Mouse (Mus musculus) left cerebral cortex, adult 9 months (tissue): ENCODE measurements around the gene Bbs2.
"Not testable (repeated sequence)": the region's sequence is repeated elsewhere in the genome, so short reads cannot be mapped to it uniquely, and the experiment has no call there.

Experiments
- DNase-seq, 2 experiments: peaks; one replicate each; pipeline ENCODE4 v3.0.0; 2022; ENCODE audit warnings: low spot score in 2 of 2

Gene Bbs2

GRCm38 (mm10) chr8:94098081-94098974 is at the start of gene Bbs2:
Gene Bbs2, minus strand, starts transcription at chr8:94098928.
- DNase-seq: peak; percentile 99

GRCm38 (mm10) chr8:94148236-94148635 is 49.5 kb upstream of the Bbs2 start:
- DNase-seq: peak in 1 of 2 experiments; percentile 31

- DNase-seq: no peak
Observed at GRCm38 (mm10) chr8:94140266-94140795, 41.6 kb upstream of the Bbs2 start.

GRCm38 (mm10) chr8:94136933-94137332 is 38.2 kb upstream of the Bbs2 start, which contains the start of gene Mt4:
Gene Mt4, plus strand, starts transcription at chr8:94137197.
- no peak for DNase-seq

- DNase-seq: no peak
Observed at GRCm38 (mm10) chr8:94136192-94136591, 37.5 kb upstream of the Bbs2 start.

- DNase-seq: no peak
Observed at GRCm38 (mm10) chr8:94135556-94135955, 36.8 kb upstream of the Bbs2 start.

DNA sequence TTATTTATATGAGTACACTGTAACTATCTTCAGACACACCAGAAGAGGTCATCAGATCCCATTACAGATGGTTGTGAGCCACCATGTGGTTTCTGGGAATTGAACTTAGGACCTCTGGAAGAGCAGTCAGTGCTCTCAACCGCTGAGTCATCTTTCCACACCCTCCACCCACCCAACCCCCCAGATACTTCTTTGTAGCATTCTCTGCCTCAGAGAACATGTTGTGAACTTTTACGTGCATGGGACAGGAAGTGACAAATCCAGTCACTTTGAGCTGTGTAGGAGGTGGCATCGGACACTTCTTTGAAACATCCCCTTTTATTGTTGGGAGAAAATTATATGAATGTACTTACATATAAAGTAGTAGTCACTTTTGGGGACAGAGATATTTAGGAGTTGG is 35.9 kb upstream of the Bbs2 start:
- DNase-seq: not testable (repeated sequence)

DNA sequence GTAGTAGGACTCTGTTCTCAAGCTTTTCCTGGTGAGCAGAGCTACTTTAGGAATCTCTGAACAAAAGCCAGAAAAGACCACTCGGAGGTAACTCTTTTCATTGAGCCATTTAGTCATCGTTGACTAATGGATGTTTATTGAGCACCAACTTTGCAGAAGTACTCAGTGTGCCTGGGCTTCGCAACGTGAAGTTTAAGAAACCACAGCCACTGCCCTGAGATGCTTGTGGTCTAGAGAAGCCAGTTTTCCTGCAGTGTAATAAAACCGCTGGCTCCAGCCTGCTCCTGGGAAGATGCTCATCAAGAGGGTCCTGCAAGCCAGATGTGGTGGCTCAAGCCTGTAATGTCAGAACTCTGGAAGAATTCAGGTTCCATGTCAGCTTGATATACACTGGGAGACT is 33.4 kb upstream of the Bbs2 start:
- DNase-seq: no peak

GRCm38 (mm10) chr8:94130126-94130525 is 31.4 kb upstream of the Bbs2 start:
- DNase-seq: no peak

DNA sequence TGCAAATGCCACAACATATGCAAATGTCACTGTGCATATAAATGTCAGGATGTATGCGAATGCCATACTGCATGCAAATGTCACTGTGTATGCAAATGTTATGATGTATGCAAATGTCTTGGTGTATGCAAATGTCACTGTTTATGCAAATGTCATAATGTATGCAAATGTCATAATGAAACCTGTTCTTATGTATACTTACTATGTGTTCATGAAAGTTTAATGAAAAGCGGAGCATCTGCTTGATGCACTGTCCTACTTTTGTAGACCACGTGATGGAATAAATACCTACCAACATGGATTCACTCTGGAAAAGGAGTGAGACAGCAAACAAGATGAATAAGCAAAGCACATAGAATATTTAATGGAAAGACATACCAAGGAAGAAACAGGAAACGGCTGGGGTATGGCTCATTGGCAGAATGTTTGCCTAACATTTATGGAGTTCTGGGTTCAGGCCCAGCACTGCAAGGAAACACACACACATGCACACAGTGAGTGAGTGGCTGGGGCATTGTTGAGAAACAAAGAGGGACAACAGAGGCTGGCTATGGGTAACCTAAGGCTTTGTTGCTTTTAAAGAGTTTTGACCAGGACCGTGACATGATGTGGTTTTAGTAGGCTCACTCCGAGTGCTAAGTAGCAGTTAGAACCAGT is 30.5 kb upstream of the Bbs2 start:
- DNase-seq: no peak

DNA sequence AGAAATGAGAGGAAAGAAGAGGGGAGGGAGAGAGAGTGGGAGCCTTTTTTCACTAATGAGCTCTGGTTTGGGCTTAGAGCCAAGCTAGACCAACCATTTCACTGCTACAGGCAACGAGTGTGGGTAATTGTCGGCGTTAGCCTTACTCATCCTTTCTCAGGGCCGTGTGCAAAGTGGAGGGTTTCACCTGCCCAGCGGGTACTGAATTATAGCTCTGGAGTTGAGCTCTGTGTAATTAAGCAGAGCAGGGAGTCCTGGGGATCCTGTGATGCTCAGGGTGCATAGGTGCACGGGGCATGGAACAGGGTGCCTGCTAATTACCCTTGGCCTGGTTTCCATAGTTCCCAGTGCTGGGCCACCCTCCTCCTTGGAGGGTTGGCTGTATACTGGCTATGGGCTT is 29.0 kb upstream of the Bbs2 start:
- no peak for DNase-seq

DNA sequence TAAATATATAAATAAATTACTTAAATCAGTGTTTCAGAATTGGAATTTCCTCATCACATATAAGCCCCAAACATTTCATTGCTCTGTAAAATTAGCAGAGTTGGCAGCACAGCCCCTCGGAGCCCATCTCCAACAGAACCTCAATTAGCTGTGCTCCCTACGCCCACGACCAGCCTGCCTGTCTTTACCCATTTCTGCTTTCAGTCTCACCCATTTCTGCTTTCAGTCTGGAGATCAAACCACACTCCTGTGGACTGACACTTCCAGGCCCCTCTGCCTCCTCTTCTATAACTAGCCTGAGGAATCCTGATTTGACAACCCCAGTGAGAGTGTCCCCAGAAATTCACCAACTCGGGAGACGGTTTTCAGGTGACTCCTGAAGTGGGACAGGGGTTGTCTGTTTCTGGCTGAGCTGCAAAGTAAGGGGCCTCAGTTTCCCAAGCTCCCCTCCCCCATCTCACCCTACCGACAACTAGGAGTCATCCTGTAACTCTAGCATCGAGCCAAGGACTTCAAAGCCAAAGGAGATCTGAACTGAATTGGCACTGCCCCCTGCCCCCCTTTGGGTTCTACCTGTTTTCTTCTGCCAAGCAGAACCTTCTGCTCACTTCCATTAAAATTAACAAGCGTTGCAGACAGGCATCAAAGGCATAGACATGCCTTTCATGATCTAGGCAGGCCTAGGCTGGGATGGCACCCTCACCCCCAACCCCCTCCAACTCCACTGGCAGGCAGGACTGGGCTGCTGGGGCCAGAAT is 24.2 kb upstream of the Bbs2 start:
- DNase-seq: no peak

DNA sequence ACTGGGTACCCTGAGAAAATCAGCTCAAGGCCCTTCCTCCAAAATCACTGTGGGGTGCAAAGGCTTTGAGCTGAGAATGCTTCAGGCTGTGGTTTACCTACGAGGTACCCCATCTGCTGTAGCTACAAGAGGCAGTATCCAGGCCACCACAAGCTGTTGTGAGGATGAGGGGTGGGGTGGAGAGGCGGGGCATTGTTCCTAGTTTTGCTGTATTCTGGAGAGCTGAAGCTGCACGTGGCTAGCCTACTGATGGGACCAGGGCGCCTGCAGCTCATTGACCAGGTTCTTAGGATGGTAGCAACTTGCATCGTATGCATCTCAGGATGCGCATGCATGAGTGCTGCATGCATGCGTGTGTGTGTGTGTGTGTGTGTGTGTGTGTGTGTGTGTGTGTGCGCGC is 22.9 kb upstream of the Bbs2 start:
- no peak for DNase-seq

- DNase-seq: peak; percentile 33 to 69
Observed at GRCm38 (mm10) chr8:94118776-94119430, 20.2 kb upstream of the Bbs2 start.

GRCm38 (mm10) chr8:94113972-94114371 is 15.2 kb upstream of the Bbs2 start:
- no peak for DNase-seq

DNA sequence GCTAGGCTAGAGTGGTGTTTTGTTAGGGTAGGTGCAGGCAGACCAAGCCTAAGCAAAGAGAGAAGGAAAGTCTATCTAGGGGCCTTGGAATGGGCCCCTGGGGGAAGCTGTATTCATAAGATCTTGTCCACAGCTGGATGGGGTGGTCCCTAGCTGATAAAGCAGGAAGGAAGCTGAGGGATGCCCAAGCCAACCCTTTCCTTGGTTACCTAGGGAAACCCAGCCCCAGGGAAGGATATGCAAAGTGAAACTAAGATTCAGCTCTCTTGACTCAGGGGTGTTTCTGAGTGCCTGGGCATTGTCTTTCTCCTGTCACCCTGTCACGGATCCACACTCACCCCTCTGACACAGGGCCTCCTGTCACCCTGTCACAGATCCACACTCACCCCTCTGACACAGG is 14.7 kb upstream of the Bbs2 start:
- DNase-seq: no peak

DNA sequence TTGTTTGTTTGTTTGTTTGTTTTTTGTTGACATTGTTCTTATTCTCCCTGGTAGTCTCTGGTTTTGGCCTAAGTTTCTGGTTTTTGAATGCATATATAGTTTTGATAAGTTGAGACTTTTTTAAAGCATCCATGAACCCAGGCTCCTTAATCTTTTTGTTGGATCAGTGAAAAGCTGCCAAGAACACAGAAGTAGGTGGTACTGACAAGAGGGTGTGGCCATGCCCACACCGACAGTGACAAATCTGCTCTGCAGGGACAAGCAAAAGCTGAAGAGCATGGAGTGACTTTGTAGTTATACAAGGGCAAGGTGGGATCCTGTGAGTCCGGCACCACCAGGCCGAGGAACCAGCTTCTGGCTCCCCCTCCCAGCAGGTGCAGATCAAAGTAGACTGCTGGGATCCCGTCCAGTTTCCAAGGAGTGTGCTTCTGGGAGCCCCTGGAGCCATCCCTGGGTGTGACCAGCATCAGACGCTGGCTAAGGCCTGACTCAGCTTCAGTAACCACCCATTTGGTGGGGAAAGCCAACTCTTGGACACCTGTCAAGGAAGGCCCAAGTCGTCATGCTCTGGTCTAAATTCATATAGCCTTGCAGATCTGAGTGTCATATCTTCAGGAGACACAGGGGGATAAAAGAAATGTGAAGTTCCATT is 11.9 kb upstream of the Bbs2 start:
- DNase-seq: no peak

DNA sequence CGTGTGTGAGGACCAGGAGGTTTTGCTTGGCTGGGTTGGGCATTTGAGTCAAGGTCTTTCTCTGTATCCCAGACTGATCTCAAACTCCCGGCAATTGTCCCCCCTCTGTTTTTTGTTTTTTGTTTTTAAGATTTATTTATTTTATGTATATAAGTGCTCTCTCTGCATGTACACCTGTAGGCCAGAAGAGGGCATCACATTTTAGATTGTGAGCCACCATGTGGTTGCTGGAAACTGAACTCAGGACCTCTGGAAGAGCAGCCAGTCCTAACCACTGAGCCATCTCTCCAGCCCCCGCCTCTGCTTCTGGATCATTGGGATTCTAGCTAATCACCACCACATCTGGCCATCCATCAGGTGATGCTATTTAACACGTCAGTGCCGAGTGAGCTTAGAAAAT is 11.1 kb upstream of the Bbs2 start:
- no peak for DNase-seq

- no peak for DNase-seq
Observed at GRCm38 (mm10) chr8:94109396-94109795, 10.7 kb upstream of the Bbs2 start.

DNA sequence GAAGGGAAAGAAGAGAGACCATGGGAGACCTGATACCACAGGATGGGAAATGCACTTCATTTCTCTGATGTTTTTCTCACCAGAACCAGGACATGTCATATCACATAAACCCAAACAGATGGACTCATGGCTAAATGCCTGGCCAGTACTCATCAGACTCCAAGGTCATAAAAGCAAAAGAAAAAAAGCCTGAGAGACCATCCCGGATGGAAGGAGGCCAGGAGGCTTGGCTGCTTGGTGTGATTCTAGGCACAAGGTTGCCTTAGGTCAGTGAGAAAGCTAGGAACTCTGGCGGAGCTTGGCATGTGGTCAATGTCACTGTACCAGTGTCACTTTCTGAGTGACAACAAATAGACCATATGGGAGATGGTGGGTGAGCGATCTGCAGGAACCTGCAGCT is 9.1 kb upstream of the Bbs2 start:
- no peak for DNase-seq

- peak in 1 of 2 experiments; percentile 54 for DNase-seq
Observed at GRCm38 (mm10) chr8:94104146-94104545, 5.4 kb upstream of the Bbs2 start.
